Mouse (Mus musculus): ENCODE measurements at regions not wholly inside any gene's neighbourhood (a gene's known extent, or its start where the extent isn't known, plus 50 kb on each side); places are given as distances from the start of the nearest gene placed in this dataset.
"Not testable (repeated sequence)": the region's sequence is repeated elsewhere in the genome, so short reads cannot be mapped to it uniquely, and the experiment has no call there.

GRCm38 (mm10) chr17:15247546-15248416, 128.9 kb downstream of the Dll1 start:
- DNase-seq (ENCODE audit: low spot score in 2 of 2), result peak in 1 of 2 experiments; percentile 6

- no peak for DNase-seq (ENCODE audit: low spot score in 2 of 2)
Measured at GRCm38 (mm10) chr17:15242976-15243635, 133.6 kb downstream of the Dll1 start.

DNA sequence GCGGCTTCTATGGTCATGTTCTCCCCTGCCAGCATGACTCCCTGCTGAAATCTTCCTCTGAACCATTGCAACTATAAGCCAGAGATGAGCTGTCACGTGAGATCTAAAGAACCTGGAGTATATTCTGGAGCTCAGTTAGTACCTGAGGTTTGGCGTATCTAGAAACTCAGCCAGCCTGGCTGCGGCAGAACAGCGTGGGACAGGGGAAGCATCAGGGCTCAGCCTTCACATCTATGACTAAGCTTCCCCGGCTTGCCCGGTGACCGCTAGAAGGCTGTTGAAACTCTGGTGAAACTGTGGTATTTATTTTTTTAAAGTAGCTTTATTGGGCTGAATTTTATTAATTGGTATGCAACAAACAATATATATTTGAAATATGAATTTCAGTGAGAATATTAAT, 134.3 kb downstream of the Dll1 start:
- DNase-seq (ENCODE audit: low spot score in 2 of 2), result no peak

DNA sequence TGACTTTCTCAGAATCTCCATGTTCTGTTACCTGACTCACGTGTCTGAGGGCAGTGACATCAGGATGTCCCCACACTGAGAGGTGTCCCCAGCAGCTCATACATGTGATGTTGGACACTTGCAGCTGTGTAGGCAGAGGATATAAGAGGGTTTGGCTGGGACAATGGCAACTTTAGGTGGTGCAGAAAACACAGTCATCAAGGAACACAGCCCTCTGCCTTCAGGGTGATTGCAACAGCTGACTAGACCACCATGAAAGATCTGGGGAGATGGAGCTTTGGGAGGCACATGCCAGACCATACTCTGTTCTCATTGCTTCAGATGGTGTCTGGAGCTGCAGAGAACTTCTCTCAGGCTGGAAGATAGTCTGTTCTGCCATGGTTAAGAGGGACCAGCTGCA, 135.2 kb downstream of the Dll1 start:
- DNase-seq (ENCODE audit: low spot score in 2 of 2), result no peak

GRCm38 (mm10) chr17:15240641-15241040, 136.0 kb downstream of the Dll1 start:
- DNase-seq (ENCODE audit: low spot score in 2 of 2), result not testable (repeated sequence)

DNA sequence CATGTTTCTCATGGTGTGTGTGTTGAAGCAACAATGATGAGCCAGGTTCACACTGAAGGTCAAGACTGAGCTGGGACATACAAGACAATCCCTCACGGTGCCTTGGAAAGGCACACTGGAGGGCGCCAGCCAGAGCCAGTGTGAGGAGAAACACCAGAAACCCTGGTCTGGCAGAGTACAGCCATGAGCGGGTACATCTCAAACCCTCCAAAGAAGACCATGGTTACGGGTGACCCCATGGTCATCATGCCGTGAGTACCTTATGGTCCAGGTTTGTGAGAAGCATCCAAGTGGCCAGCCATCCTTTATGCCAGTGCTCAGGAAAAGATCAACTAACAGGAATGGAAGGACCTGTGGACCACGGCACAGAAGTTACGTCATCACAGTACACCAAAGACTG, 136.7 kb downstream of the Dll1 start:
- DNase-seq (ENCODE audit: low spot score in 2 of 2), result no peak

DNA sequence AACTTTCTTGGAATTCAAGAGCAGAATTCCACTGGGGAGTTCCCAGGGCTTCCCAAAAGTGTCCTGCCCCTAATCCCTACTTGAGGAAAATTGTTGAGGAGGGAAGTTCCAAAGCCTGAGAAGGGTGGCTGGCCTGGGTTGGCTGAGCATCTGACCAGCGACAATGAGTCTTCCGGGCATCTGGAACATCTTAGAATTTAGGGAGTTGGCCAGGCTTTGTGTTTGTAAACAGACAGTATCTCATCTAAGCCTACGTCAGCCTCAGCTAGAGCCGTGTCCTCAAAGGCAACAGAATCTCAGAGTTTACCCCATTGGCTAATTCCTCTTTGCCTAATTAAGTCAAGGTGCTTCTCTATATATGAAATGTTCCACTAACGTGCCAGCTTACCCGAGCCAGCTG, 141.6 kb downstream of the Dll1 start:
- DNase-seq (ENCODE audit: low spot score in 2 of 2), result no peak

DNA sequence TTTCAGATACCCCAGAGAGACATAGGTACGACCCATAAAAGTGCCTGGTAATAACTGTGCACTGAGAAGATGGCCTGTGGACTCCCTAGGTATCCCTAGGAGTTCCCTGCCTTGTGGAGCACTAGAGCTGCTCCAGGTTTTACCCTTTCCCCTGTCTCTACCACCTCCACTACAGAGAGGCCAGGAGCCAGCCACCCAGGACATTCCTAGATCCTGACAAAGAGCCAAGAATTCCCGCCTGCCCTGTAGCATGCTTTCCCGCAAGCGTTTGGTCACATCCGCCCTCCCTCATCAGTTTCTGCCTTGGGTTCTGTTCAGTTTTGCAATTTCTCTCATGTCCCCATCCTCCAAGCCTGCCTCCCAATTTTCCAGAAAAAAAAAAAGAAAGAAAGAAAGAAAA, 145.5 kb downstream of the Dll1 start:
- no peak for DNase-seq (ENCODE audit: low spot score in 2 of 2)

GRCm38 (mm10) chr17:15229159-15229558, 147.5 kb downstream of the Dll1 start:
- DNase-seq (ENCODE audit: low spot score in 2 of 2), result no peak

DNA sequence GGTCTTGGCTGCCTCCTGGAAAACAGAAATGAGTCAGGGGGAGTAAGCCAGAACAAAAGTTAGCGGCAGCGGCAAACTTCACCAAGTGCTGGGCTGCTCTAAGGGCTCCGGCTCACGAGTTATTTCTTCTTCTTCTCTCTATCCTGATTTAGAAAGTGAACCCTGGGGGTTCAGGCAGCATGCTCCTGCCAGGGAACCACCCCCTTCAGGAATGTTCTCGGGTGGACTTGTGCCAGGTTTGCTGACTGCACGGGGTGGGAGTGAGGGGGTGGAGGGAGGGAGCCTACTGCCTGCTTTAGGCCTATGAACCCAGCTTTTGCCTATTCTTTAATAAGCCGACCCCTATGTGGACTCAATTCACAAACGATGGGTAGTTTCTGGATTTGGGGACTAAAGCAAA, 148.6 kb downstream of the Dll1 start:
- no peak for DNase-seq (ENCODE audit: low spot score in 2 of 2)

DNA sequence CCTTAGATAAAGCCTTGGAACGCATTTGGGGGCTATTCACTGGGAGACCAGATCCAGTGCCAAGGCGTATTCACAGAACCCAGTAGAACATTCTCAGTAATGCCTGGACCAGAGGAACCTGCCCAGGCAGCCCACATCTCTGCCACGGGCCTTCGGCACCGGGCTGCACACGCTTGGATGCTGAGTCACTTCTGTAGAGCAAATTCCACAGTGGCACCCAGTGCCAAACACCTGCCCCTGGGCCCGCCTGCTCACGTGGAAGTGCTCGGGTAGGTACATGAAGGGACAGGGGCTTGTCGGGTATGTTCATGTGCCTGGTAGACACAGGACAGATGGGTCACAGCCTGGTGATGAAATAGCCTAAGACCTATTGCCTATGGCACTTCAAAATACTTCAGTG, 152.8 kb downstream of the Dll1 start:
- DNase-seq (ENCODE audit: low spot score in 2 of 2), result no peak

- no peak for DNase-seq (ENCODE audit: low spot score in 2 of 2)
Measured at GRCm38 (mm10) chr17:15222923-15223322, 153.7 kb downstream of the Dll1 start.

DNA sequence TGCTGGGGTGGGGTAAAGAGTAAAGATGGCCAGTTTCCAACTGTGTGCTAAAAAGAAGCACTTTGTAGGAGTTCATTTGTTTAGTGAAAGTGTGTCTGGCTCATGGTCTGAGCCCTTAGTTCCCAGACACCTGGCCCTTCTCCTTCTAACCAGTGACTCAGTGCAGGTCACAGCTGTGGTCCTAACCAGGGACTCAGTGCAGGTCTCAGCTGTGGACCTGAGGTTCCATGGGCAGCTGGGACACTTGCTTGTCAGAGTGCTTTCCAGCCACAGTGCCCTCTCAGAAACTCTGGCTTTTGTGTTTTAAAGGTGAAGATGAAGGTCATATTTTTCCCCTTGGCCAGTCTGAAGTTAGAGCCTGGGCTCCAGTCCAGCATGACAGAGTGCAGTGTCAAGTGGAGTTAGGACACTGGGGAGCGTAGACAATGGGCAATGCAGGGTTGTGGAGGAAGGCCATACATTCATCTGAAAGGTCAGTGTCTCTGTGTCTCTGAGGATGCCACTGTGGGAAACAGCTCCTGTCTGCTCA, 162.5 kb downstream of the Dll1 start:
- no peak for DNase-seq (ENCODE audit: low spot score in 2 of 2)

- DNase-seq (ENCODE audit: low spot score in 2 of 2), result no peak
Measured at GRCm38 (mm10) chr17:15208808-15209173, 167.5 kb upstream of the Gm3448 start.

- peak; percentile 38 to 69 for DNase-seq (ENCODE audit: low spot score in 2 of 2)
Measured at GRCm38 (mm10) chr17:15208030-15208807, 166.9 kb upstream of the Gm3448 start.

DNA sequence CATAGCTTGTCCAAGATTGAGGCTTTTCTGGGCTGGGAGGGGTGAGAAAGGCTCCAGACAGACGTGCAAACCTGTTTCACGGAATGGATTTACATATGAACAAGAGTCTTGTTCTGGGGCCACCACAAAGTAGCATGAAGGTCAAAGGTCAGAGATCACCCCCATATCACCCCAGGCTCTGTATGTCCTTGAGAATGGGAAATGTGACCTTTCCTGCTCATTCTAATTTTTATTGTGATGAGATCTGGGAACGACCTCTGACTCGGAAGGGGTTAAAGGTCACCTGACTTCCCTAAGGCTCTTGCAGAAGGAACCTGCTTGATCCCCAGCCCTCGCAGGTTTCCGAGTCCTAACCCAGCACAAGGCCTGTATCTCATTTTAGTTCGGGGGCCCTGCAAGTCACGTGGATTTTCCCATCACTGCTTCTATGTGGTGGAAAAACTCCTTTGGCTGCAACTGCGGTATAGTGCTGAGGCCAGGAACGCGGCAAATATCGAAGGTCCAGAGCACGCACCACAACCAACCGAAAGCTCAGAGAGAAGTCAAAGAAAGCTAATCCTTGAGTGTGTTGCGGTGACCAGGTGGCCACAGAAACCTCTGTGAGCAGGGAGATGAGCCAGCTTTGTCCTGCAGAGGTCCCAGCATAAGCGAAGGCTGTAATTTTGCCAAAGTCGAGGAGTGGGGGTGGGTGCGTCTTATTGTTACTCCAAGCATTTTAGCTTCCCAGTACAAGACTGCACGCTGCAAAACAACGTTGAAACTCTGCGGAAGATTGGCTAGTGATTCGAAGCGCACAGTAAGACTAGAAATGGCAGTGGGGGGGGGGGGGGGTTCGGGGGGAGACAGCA, 166.1 kb upstream of the Gm3448 start:
- DNase-seq (ENCODE audit: low spot score in 2 of 2), result peak in 1 of 2 experiments; percentile 19

DNA sequence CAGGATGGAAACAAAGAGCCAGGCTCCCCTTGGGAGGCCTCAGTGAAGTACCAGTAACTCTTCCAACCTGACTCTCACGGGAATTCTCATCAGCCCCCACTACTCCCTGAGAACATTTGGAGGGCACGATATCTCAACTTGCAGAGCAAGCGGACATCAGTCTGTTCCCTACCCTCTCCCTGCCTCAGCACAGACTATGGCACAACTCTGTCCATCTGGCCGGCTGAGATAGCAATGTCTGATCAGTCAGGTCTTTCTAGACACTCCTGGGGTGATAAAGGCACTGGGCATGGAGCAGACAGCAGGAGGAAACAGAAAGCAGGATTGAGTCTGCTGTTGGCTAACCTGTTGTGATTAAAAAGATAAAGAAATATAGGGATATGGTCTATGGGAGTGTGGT, 164.5 kb upstream of the Gm3448 start:
- no peak for DNase-seq (ENCODE audit: low spot score in 2 of 2)

DNA sequence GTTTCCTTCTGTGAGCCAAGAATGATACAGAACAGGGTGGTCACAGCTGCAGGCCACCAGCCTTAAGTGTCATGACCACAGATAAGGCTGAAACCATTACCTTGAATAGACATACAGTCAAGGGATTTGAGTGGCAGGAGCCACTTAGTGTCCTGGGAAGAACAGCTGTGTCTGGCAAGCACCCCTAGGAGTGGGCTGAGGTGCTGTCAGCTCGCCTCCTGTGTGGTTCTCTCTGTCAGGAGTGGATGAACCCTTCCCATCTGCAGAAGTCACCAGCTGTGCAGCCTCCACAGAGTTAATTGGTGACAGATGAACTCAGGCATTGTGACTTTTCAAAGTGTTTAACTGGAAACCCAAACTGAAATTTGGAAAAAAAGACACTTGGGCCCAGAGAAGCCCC, 163.2 kb upstream of the Gm3448 start:
- no peak for DNase-seq (ENCODE audit: low spot score in 2 of 2)

GRCm38 (mm10) chr17:15199235-15199634, 157.9 kb upstream of the Gm3448 start:
- DNase-seq (ENCODE audit: low spot score in 2 of 2), result no peak

- no peak for DNase-seq (ENCODE audit: low spot score in 2 of 2)
Measured at GRCm38 (mm10) chr17:15197361-15197760, 156.0 kb upstream of the Gm3448 start.

- DNase-seq (ENCODE audit: low spot score in 2 of 2), result no peak
Measured at GRCm38 (mm10) chr17:15195819-15196218, 154.5 kb upstream of the Gm3448 start.

Data from frontal cortex, postnatal 36 days (tissue).